Mouse (Mus musculus) embryonic fibroblast, embryonic 13.5 days (primary cell): Measurements from ENCODE around the gene Atp8a1.

Experiments
- CTCF ChIP-seq: IDR thresholded peaks from 2 replicates; pipeline ENCODE4 v1.5.1; 2011; ENCODE audit warnings: mild to moderate bottlenecking, control low read depth, low read length, moderate library complexity, borderline replicate concordance; ENCODE audit not compliant: insufficient read depth
- POLR2A ChIP-seq: IDR thresholded peaks from 2 replicates; pipeline ENCODE4 v1.6.1; 2011; ENCODE audit warnings: low read depth, mild to moderate bottlenecking, control low read depth, low read length, moderate library complexity

DNA sequence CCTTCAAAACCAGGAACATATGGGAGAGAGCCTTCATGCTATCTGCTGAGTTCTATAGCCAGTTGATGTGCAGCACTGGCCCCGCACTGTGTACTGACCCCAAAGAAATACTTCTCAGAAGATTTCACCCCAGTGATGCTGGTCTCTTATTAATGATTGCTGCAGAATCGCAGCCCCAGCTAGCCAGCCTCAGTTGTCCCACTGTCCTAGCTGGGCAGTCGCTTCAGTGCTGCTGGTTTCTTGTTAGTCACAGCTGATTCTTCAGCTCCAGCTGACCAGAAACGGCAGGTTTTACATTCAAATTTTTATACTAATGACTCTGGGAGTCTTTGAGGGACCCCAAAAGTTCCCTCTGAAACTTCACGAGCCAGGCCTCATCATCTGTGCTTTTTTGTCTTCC lies 197.2 kb downstream of the Atp8a1 start:
- no peak for TF ChIP-seq POLR2A
- no peak for TF ChIP-seq CTCF
